In genomic region chr13:52765508-52766181, GRCm38 (mm10) we compare ENCODE assay signal across 8 mouse cellular contexts.
DNase-seq lines count a peak whose midpoint lies in the region; TF ChIP-seq lines count a peak whose summit lies in the region.

No protein-coding gene starts in this region.

- no peak for TF ChIP-seq POLR2A in myocyte (IDR thresholded peaks at IDR 0.05; ENCODE audit: insufficient read length, low read depth)

- H3K4me3 ChIP-seq in myocyte, result no peak overlapping the region

- no peaks in the 10 kb centered on the region for H3K36me3 ChIP-seq in myocyte (ENCODE audit: control insufficient read depth, insufficient read depth)

- H3K79me2 ChIP-seq in myocyte (ENCODE audit: control insufficient read depth, insufficient read depth), result no peaks in the 10 kb centered on the region

- H3K27me3 ChIP-seq in myocyte (ENCODE audit: control insufficient read depth, insufficient read depth, insufficient read length), result no peaks in the 10 kb centered on the region

- H3ac ChIP-seq in myocyte (ENCODE audit: control insufficient read depth, insufficient read length), result no peak overlapping the region

- peak overlapping the region; percentile 68 for H3K4me2 ChIP-seq in myocyte (ENCODE audit: low read depth)

- intact Hi-C loops in heart, postnatal 25 days (cut with DNase I), result loop anchor here (5.0 kb wide), 1 partner anchor 122 kb away; no protein-coding TSS in a partner anchor

- DNase-seq in urinary bladder, postnatal 25 days (ENCODE audit: low spot score), result peak; percentile 46
- no peak for DNase-seq in urinary bladder, postnatal 10 days (ENCODE audit: low spot score)
- DNase-seq in forelimb bud, embryonic 11.5 days (ENCODE audit: low read depth, low spot score), result peak; percentile 67
- peak; percentile 13 for DNase-seq in heart, postnatal 25 days (ENCODE audit: low spot score)
- peak; percentile 9 to 49 for DNase-seq in left cerebral cortex, adult 9 months (ENCODE audit: low spot score in 2 of 2)
- DNase-seq in natural killer cell, adult 2 months (ENCODE audit: low spot score in 2 of 2), result no peak
- no peak for DNase-seq in thymus, adult 18-20 months

TF ChIP-seq in myocyte, 11 proteins besides CTCF, POLR2A, EP300 and RAD21:
- TF ChIP-seq TCF3 (IDR thresholded peaks at IDR 0.05; ENCODE audit: insufficient read length, low read depth), result no peak
- TF ChIP-seq CEBPB (IDR thresholded peaks at IDR 0.05; ENCODE audit: insufficient read depth, poor library complexity, severe bottlenecking), result peak; percentile 62; the same call in 1 of the 2 replicates
- TF ChIP-seq SRF (IDR thresholded peaks at IDR 0.05; ENCODE audit: control insufficient read depth, insufficient read length, low read depth), result no peak
- TF ChIP-seq REST (IDR thresholded peaks at IDR 0.05; ENCODE audit: insufficient read depth, insufficient read length), result no peak
- peak; percentile 2 for TF ChIP-seq TCF12 (IDR thresholded peaks at IDR 0.05; ENCODE audit: insufficient read depth, poor library complexity, severe bottlenecking)
- no peak for TF ChIP-seq USF1 (IDR thresholded peaks at IDR 0.05; ENCODE audit: low read depth)
- TF ChIP-seq MYOD1 (IDR thresholded peaks at IDR 0.05; ENCODE audit: control insufficient read depth in 1 of 3, insufficient read length in 2 of 3, low read depth in 2 of 3), result peak in 1 of 3 experiments; percentile 34
- TF ChIP-seq MAX (IDR thresholded peaks at IDR 0.05; ENCODE audit: low read depth), result no peak
- TF ChIP-seq E2F4 (IDR thresholded peaks at IDR 0.05; ENCODE audit: insufficient read depth), result no peak
- no peak for TF ChIP-seq POLR2AphosphoS2 (IDR thresholded peaks at IDR 0.05; ENCODE audit: insufficient read length, low read depth)
- peak in 1 of 3 experiments; percentile 69 for TF ChIP-seq MYOG (IDR thresholded peaks at IDR 0.05; ENCODE audit: control insufficient read depth in 1 of 3, insufficient read depth in 1 of 3, insufficient read length in 2 of 3, low read depth in 2 of 3)

Comparison
In these comparisons a context has a peak if more than half of its experiments do, and no peak if none do; other contexts are left out.
1. DNase-seq: peak in urinary bladder, postnatal 25 days (single experiment), forelimb bud, embryonic 11.5 days (single experiment), heart, postnatal 25 days (single experiment) and left cerebral cortex, adult 9 months (2 of 2); none in urinary bladder, postnatal 10 days (single experiment), natural killer cell, adult 2 months (0 of 2) and thymus, adult 18-20 months (0 of 2).